ENCODE assay signal across 8 mouse cellular contexts in genomic region chr2:125252275-125252674, GRCm38 (mm10). TPM values are rescaled to one million over a fixed set of nuclear protein-coding genes. Genes with fewer than 3 reads are reported as not detected.
DNase-seq lines count a peak whose midpoint lies in the region; ATAC-seq lines count a peak whose summit lies in the region.

No protein-coding gene starts in this region.

- peak; percentile 52 for DNase-seq in gastrocnemius, adult 18-20 months (ENCODE audit: low spot score)
- DNase-seq in gastrocnemius, adult 8-10 months (ENCODE audit: low spot score in 2 of 2) = no peak
- peak; percentile 55 for DNase-seq in testis, postnatal 10 days (ENCODE audit: low spot score)
- no peak for DNase-seq in testis, postnatal 14 days (ENCODE audit: low spot score)
- peak; percentile 55 for DNase-seq in kidney, postnatal 14 days

- ATAC-seq in common myeloid progenitor, adult 5-6 weeks (replicated peaks; ENCODE audit: low read depth, poor library complexity, severe bottlenecking) = peak; percentile 30
- ATAC-seq in megakaryocyte progenitor cell, adult 5-6 weeks (replicated peaks; ENCODE audit: poor library complexity) = peak; percentile 52
- ATAC-seq in activated CD4-positive, CD25-positive, alpha-beta regulatory T cell, adult 4 months = no peak

RNA-seq across cellular contexts. Expression of gene Dut, which starts 5.3 kb away (rescaled TPM):
- total RNA-seq in gastrocnemius, adult 18-20 months (2021) = 1 to 10 TPM; 6.8 TPM
- 1 to 10 TPM; 6.7 to 8.3 (median 7.6) TPM for total RNA-seq in gastrocnemius, adult 8-10 months (2022)
- total RNA-seq in common myeloid progenitor, adult 5-6 weeks (2017) = 246 and 263 TPM in 2 replicates
- total RNA-seq in megakaryocyte progenitor cell, adult 5-6 weeks (2015) = 329 and 339 TPM in 2 replicates
- 203 and 242 TPM in 2 replicates for total RNA-seq in megakaryocyte progenitor cell, adult 5-6 weeks (2017)
- polyA plus RNA-seq in activated CD4-positive, CD25-positive, alpha-beta regulatory T cell, adult 4 months (2017; shearing (Covaris generic)) = 10 to 100 TPM; 79.4 to 92.9 TPM

Comparison
In these comparisons a context has a peak if more than half of its experiments do, and no peak if none do; other contexts are left out.
1. DNase-seq: peak in gastrocnemius, adult 18-20 months (single experiment), testis, postnatal 10 days (single experiment) and kidney, postnatal 14 days (single experiment); none in gastrocnemius, adult 8-10 months (0 of 2) and testis, postnatal 14 days (single experiment).
2. RNA of gene Dut, which starts 5.3 kb away (total RNA-seq): 203 to 339 TPM in megakaryocyte progenitor cell, adult 5-6 weeks and 246 to 263 TPM in common myeloid progenitor, adult 5-6 weeks; 6.7 to 8.3 TPM in gastrocnemius, adult 8-10 months and 6.8 TPM in gastrocnemius, adult 18-20 months; every median in the first group is over 10 times any median in the second.